Mouse (Mus musculus) c-Kit-positive CD71-positive TER-119-negative erythroid progenitor cells, embryonic 14.5 days (primary cell): ENCODE results near the gene Pigp.
A peak's percentile ranks its signal among the peaks of the same experiment; 100 is the strongest.
"Not testable (repeated sequence)": the region's sequence is repeated elsewhere in the genome, so short reads cannot be mapped to it uniquely, and the experiment has no call there.

ENCODE experiments used
- DNase-seq: peaks from one replicate; pipeline ENCODE4 v3.0.0-alpha.2; 2013; ENCODE audit warnings: low read depth

Pigp gene

GRCm38 (mm10) chr16:94358091-94358490 lies 13.6 kb downstream of the Pigp start:
- DNase-seq, result no peak

DNA sequence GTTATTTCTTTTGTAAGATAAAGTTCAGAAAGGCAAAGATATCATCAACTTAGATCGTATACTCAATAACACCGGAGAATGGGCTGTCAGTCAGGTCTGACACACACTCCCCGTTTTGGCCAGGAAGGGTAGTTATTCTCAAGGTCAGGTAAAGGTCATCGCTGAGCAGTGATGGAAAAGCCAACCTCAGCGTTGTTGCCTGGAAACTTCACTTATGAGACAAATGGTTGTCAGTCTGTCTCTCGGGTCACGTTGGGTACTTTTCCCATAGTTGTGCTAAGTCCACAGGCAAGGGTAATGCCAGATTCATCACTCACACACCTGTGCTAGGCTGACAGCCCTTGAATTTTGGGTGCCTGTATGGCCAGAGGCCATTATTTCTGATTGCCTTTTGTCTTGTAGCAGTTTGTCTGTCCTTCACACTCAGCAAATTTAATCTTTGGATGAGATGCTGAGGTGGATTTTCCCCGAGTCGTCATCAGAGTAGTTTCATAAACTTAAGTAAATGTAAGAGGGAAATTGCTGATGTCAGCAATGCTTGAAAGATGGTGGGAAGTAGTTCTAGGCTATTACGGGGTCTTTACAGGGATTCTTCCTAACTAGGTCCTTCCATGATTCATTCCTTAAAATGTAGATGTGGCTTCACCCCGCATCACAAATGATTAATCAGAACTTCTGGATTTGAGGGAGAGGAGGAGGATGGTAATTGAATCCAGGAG lies 14.7 kb downstream of the Pigp start:
- no peak for DNase-seq

- no peak for DNase-seq
Measured at GRCm38 (mm10) chr16:94356046-94356445, 15.6 kb downstream of the Pigp start.

GRCm38 (mm10) chr16:94354450-94354849 lies 17.2 kb downstream of the Pigp start:
- no peak for DNase-seq

GRCm38 (mm10) chr16:94350287-94350677 lies 21.4 kb downstream of the Pigp start:
- no peak for DNase-seq

- DNase-seq, result no peak
Measured at GRCm38 (mm10) chr16:94349588-94350286, 21.9 kb downstream of the Pigp start.

- no peak for DNase-seq
Measured at GRCm38 (mm10) chr16:94348779-94349178, 22.9 kb downstream of the Pigp start.

GRCm38 (mm10) chr16:94347080-94347731 lies 24.4 kb downstream of the Pigp start:
- DNase-seq, result no peak

DNA sequence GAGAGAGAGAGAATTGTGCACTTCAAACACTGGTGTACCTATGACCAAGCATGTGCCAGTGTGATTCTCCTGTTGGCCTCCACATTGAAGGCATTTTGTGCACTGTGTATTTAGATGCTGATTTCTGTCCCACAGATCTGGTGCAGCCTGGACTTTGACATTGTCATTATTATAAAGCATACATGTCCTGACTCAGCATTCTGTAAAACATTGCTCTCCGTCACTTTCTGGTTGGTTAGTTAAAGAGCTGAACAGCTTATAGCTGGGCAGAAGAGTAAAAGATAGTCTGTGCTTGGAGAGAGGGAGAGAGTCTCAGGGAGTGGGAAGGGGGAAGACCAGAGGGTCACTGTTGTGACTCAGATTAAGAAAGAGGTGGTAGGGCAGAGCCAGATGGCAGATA lies 25.9 kb downstream of the Pigp start:
- DNase-seq, result no peak

GRCm38 (mm10) chr16:94339164-94340160 lies 32.2 kb downstream of the Pigp start:
- not testable (repeated sequence) for DNase-seq

GRCm38 (mm10) chr16:94335656-94336055 lies 36.0 kb downstream of the Pigp start:
- no peak for DNase-seq

- DNase-seq, result peak; percentile 74
Measured at GRCm38 (mm10) chr16:94331886-94332252, 39.8 kb downstream of the Pigp start.

DNA sequence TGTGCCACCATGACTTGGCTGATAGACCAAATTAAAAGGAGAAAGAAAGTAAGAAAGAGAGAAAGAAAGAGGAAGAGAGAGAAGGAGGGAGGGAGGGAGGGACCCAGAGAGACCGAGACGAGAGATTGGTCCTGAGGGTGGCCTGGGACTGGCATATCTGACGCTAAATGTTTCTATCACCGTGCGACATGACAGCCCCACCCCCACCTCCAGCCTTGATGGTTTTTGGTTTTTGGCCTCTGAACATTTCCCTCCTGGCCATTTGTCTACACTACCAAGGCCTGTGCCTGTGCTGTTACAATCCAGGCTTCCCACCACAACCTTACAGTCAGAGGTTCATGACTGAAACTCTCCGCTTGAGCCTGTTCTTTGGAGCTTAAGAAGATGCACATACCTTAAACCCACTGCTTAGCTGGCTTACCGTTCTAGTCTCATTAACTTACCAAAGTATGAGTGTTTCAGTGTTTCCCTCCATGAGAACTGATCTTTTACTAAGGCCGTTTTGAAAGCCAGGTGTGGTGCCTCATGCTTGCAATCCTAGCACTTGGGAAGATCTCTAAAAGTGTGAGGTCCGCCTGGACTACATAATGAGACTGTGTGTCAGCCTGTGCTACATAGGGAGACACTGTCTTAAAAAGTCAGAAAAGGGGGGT lies 40.3 kb downstream of the Pigp start:
- DNase-seq, result no peak

DNA sequence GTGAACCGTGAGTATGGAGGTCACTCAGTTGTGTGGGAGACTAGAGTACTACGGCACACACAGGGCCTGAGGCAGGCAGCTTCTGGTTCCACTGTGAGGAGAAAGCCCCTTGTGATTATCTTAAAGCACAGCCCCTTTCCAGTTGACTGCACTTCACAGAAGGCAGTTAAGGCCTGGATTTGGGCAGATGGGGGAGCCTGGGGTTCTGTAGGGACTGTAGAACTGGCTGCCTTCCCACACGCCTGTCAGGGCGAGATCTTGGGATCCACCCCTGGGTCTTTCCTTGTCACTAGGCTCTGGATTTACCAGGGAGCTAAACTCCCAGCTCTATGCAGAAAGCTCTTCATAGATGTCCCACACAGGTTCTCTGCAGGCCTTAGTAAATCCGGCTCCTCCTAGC lies 41.2 kb downstream of the Pigp start:
- no peak for DNase-seq

DNA sequence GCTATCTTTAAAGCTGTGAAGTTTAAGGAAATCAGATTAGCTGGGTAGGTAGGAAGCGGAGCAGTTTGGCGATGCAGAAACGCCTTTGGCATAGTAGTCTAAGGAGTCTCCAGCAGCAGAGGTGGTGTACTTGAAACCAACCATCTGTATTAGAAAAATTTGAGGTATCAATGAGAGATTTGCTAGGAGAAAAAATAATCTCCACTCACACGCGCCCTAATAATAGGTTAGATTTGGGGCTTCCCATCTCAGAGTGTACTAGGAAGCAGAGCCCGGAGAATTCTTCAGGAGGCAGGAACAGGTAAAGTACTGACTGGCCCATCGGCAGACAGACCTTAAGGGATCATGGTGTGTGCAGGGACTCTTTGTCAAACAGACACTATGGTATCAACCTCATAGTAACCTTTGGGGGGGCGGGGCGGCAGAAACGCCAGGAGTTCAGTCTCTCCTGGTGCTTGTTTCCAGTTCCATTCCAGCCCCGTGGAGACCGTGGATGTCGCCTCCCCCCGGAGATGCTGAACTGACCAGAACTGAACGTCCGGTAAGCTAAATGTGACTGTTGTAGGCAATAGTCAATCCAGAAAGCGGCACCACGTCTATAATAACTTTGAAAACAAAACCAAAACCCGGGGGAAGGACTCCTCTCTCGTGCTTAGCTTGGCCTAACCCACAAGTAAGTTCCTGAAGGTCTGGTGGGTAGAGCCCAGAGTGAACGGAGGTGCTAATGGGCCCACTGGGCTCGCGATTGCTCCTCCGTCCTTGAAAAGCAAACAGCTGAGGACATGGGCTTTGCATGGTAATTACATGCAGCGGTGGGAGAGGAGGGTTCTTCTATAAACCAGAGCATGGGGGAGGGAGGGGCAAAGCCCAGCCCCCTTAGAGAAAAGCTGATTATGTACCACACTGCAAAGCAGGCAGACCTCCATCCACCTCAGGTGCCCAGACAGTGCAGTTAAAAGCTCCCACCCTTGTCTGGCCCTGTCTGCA lies 42.5 kb downstream of the Pigp start:
- no peak for DNase-seq

GRCm38 (mm10) chr16:94327781-94328711 lies 43.6 kb downstream of the Pigp start, which contains the start of gene Ripply3:
Gene Ripply3, plus strand, starts transcription at chr16:94328420.
- no peak for DNase-seq

DNA sequence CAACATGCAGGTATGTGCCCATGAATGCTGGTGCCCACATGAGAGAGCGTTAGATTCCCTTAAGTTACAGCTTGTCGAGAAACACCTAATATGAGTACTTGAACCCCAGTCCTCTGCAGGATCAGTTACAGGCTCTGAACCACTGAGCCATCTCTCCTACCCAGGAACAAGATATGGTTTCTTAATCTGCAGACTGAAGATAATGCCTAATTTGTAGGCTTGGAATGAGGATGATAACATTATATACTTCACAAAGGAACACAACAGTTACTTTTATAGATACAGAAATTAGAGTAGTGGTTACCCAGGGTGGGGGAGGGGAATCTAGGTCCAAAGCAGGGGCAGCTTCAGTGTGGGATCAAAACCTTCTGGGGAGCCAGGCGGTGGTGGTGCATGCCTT lies 45.6 kb downstream of the Pigp start:
- no peak for DNase-seq

DNA sequence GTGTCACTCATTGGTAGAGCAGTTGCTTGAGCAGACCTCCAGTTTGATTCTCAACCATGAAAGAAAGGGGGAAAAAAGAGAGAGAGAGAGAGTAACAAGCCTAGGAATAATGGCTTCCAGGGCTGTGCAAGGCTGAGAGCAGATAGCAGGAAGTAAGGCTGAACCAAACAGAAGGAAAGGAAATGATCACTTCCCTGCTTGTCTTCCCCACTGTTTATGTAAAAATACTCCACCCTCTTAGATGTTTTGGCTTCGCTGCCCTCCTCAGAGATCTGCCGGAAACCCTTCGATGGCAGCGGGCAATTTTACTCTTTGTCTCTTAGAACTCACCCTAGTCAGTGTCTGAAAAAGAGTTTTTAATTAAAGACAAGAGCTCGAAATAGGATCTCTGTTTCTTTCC lies 48.0 kb downstream of the Pigp start:
- no peak for DNase-seq

DNA sequence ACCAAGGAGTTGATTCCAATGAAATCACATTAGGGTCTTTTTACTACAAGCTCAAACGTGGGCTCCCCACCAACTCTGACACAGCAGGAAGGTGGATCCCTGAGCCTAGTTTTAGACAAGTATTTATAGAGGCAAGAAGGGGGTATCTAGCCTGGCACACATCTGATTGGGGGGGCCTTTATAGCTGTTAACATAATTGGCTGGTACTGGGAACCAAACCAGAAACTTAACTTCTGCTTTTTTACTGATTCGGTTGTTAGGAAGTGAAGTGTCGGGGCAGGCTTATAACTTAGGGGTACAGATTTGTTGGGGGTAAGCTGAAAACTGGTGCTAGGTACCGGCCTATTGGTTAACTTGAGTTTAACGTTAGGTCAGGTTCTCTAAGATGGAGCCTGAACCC lies 51.4 kb downstream of the Pigp start:
- DNase-seq, result no peak
